Comparison of ENCODE assay signal across 10 mouse cellular contexts in the genomic region with DNA sequence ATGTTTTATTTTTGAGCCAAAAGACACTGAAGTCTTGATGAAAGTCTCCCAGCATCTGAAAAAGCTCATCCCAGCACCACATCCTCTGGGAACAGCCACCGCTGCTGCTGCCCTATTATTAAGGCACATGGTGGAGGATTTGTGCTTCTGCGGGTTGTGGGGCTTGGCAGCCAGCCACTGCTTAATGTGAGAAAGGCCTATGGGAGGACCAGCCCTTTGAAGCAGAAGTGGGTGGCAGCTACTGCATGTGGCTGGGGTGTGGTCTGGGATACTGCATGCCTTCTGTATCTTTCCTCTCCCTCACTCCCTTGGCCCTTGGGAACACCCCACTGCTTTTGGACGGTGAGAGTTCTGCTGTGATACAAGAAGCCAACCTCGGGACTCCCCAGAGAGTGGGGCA.
A peak's percentile ranks its signal among the peaks of the same experiment; 100 is the strongest.
DNase-seq lines count a peak whose midpoint lies in the region.
"Had no signal": no experiment of that assay in that cellular context is flagged by ENCODE, and none has a peak within 500 bp of the region (broad histone marks: within the 10 kb centered on the region; RNA-seq: fewer than 3 reads in every experiment).

No protein-coding gene starts in this region.

- intact Hi-C loops in left cerebral cortex, postnatal 4 days (cut with DNase I), result loop anchor here (5.0 kb wide), 1 partner anchor 727 kb away; no protein-coding TSS in a partner anchor

- DNase-seq in cerebellum, postnatal 10 days, result peak; percentile 22 to 43
- DNase-seq in cerebellum, adult 18-20 months, result no peak
- peak; percentile 37 for DNase-seq in left cerebral cortex, postnatal 4 days
- no peak for DNase-seq in left cerebral cortex, adult 8-10 months (ENCODE audit: low spot score in 2 of 2)
- peak; percentile 39 to 51 for DNase-seq in right cerebral cortex, postnatal 10 days (ENCODE audit: low spot score in 2 of 2)
- no peak for DNase-seq in right cerebral cortex, postnatal 25 days
- peak; percentile 25 for DNase-seq in skeletal muscle tissue, adult 2 months (ENCODE audit: low read depth, low spot score)
- DNase-seq in cerebellum, adult 9-10 months, result no peak
- DNase-seq: heart, adult 18-20 months; kidney, adult 9 months had no signal

Comparison
In these comparisons a context has a peak if more than half of its experiments do, and no peak if none do; other contexts are left out.
1. DNase-seq: peak in cerebellum, postnatal 10 days (2 of 2), left cerebral cortex, postnatal 4 days (single experiment), right cerebral cortex, postnatal 10 days (2 of 2) and skeletal muscle tissue, adult 2 months (single experiment); none in cerebellum, adult 18-20 months (0 of 2), left cerebral cortex, adult 8-10 months (0 of 2), right cerebral cortex, postnatal 25 days (single experiment) and cerebellum, adult 9-10 months (single experiment).